Mouse (Mus musculus) forebrain, embryonic 14.5 days (tissue): ENCODE data around the gene Cwc25. TPM values are rescaled to one million over a fixed set of nuclear protein-coding genes. Genes with fewer than 3 reads are reported as not detected.
"Not testable (repeated sequence)": the region's sequence is repeated elsewhere in the genome, so short reads cannot be mapped to it uniquely, and the experiment has no call there.

Source experiments
- ATAC-seq: fragments of 200-750 bp; cut with Nextera tagmentation; 2 replicates; pipeline ENCODE4 v1.8.0; 2017; ENCODE audit warnings: mild to moderate bottlenecking, moderate library complexity
- DNase-seq: peaks from one replicate; pipeline ENCODE4 v3.0.0-alpha.2; 2015; ENCODE audit warnings: low spot score
- H3K27ac ChIP-seq: fragments of 300-500 bp; sonication (generic); 2 replicates; pipeline ENCODE4 v1.5.1; 2014; ENCODE audit warnings: low read depth, mild to moderate bottlenecking, control low read depth, low read length, moderate library complexity
- H3K27me3 ChIP-seq: fragments of 300-500 bp; sonication (generic); replicated peaks from 2 replicates; pipeline ENCODE4 v1.6.1; 2014; ENCODE audit warnings: low read length, control low read depth, mixed read lengths; ENCODE audit not compliant: control insufficient read depth, insufficient read depth
- H3K36me3 ChIP-seq: fragments of 300-500 bp; sonication (generic); 2 replicates; pipeline ENCODE4 v1.6.1; 2014; ENCODE audit warnings: low read length, control low read depth; ENCODE audit not compliant: control insufficient read depth, insufficient read depth
- H3K4me1 ChIP-seq: fragments of 300-500 bp; sonication (generic); 2 replicates; pipeline ENCODE4 v1.6.1; 2014; ENCODE audit warnings: antibody characterized with exemption, low read length, control low read depth; ENCODE audit not compliant: control insufficient read depth, insufficient read depth
- H3K4me2 ChIP-seq: fragments of 300-500 bp; sonication (generic); 2 replicates; pipeline ENCODE4 v1.6.1; 2014; ENCODE audit warnings: mild to moderate bottlenecking, control low read depth, low read length
- H3K4me3 ChIP-seq: fragments of 300-500 bp; sonication (generic); 2 replicates; pipeline ENCODE4 v1.5.1; 2014; ENCODE audit warnings: low read depth, low read length, control low read depth
- H3K9ac ChIP-seq: fragments of 300-500 bp; sonication (generic); 2 replicates; pipeline ENCODE4 v1.6.1; 2014; ENCODE audit warnings: mild to moderate bottlenecking, low read length, control low read depth, moderate library complexity
- H3K9me3 ChIP-seq: fragments of 300-500 bp; sonication (generic); replicated peaks from 2 replicates; pipeline ENCODE4 v1.6.1; 2016; ENCODE audit warnings: low read length, control low read depth, mixed read lengths; ENCODE audit not compliant: control insufficient read depth
- WGBS: fragments of 180-500 bp; shearing (Covaris S2); extraction: QIAGEN DNeasy Blood & Tissue Kit; methylation state at CpG from one replicate; pipeline ENCODE4 v1.1.7; 2014; 5-methylcytosine and 5-hydroxymethylcytosine counted together
- polyA plus RNA-seq: library from polyadenylated mRNA; unstranded; fragments of >200 nt; fragmentation: Nextera tagmentation; extraction: Ambion mirVana; gene quantifications from 2 replicates; pipeline ENCODE4 v1.2.1, GENCODE M21; 2014

The Cwc25 gene
- polyA plus RNA-seq, 1 experiment from 2014 or later: 9.9 TPM

DNA sequence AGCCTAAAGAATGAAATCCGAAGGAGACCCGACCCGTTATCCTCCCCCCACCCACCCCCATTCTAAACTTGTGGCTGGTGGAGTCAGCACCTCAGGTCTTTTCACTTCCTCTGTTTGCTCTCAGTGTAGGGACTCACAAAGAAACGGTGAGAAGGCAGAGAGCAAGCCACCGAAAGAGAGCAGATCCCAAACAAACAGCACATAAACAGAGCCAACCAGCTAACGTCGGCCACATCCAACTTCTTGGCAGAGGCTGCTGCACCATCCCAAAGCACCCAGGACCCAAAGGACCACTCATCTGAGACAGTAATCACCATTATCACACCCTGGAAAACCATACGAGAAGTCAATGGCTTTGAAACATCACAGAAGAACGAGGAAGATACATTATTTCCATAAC is 22.9 kb downstream of the Cwc25 start:
- Histone ChIP-seq H3K4me3 (peak overlapping the region; percentile 69), H3K9ac (peak overlapping the region; percentile 75), H3K9me3 (no peaks in the 10 kb centered on the region), H3K27ac (0 out of 2 replicates have a peak overlapping the region, but pooled peaks have one; percentile 94), H3K27me3 (no peaks in the 10 kb centered on the region), H3K4me1 (peaks cover 15% of the 10 kb centered on the region), H3K36me3 (peaks cover 25% of the 10 kb centered on the region), H3K4me2 (peak overlapping the region; percentile 66)
- ATAC-seq (no peak), DNase-seq (no peak)
- 35% methylated on average over 9 of the region's 9 CpGs for WGBS

DNA sequence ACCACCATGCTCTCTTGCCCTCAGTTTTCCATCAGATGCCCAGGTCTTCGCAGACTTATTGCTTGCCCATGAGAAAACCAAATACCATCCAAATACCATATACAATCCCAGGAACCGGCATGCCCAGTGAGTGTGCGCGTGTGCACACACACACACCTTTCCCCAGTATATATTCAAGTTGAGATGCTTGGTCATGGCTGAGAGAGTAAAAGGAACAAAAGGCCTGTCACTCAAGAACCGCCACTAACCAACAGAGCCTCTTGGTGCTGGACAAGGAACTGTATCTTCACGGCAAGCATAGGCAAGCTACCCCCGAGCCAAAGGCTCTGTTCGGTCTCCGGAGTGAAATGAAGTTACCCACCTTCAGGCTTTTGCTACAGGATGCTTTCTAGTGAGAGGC is 23.8 kb downstream of the Cwc25 start:
- DNase-seq: no peak
- WGBS: 69% methylated on average over 9 of the region's 9 CpGs
- peak overlapping the region; percentile 29; the same call in 1 of the 2 replicates for H3K9ac ChIP-seq
- H3K36me3 ChIP-seq: peaks cover 17% of the 10 kb centered on the region
- H3K27me3 ChIP-seq: no peaks in the 10 kb centered on the region
- no peak overlapping the region for H3K27ac ChIP-seq
- no peak for ATAC-seq
- peak overlapping the region; percentile 66 for H3K4me2 ChIP-seq
- peaks cover 15% of the 10 kb centered on the region for H3K4me1 ChIP-seq
- no peaks in the 10 kb centered on the region for H3K9me3 ChIP-seq
- no peak overlapping the region for H3K4me3 ChIP-seq

DNA sequence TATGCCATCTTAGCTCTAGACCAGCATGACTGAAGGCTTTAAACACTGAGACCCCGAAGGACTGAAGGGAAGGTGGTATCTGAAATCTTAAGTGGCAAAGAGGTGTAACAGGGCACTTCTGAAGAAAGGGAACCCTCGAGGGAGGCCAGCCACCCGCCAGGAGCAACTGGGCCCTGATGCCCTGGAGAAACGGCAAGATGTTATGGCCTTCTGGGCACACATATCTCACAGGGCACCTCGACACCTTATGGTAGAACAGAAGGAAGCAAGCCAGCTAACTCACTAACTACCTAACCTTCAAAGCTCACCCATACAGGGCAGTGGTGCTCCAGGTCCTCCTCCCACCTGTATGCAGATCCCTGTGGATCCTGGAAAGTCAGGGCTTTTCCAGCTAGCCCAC is 24.2 kb downstream of the Cwc25 start:
- Histone ChIP-seq H3K4me2 (0 out of 2 replicates have a peak overlapping the region, but pooled peaks have one; percentile 5), H3K27me3 (no peaks in the 10 kb centered on the region), H3K27ac (no peak overlapping the region), H3K9me3 (no peaks in the 10 kb centered on the region), H3K4me3 (no peak overlapping the region), H3K36me3 (peaks cover 13% of the 10 kb centered on the region), H3K4me1 (peaks cover 15% of the 10 kb centered on the region), H3K9ac (no peak overlapping the region)
- no peak for ATAC-seq
- no peak for DNase-seq
- 93% methylated on average over 5 of the region's 5 CpGs for WGBS

DNA sequence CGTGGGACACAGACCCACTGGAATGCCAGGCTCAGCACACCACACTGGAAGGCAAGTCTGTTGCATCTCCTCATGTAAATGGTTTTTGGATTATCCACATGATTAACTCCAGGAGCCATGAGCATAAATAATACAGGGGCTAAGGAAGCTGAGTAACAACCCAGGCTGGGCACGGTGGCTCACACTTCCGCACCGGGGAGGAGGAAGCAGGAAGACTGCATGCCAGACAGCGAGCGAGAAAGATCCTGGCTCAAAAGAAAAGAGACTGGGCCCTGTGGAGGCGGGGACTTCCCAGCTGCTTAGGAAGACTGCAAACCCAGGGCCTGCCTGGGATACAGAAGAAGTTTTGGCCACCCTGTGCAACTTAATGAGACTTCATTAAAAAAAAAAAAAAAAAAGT is 26.2 kb downstream of the Cwc25 start:
- H3K27me3 ChIP-seq: no peaks in the 10 kb centered on the region
- H3K9ac ChIP-seq: no peak overlapping the region
- ATAC-seq: no peak
- WGBS: 43% methylated on average over 7 of the region's 7 CpGs
- no peak overlapping the region for H3K4me3 ChIP-seq
- no peaks in the 10 kb centered on the region for H3K36me3 ChIP-seq
- peaks cover 15% of the 10 kb centered on the region for H3K4me1 ChIP-seq
- H3K9me3 ChIP-seq: no peaks in the 10 kb centered on the region
- H3K4me2 ChIP-seq: no peak overlapping the region
- DNase-seq: no peak
- H3K27ac ChIP-seq: no peak overlapping the region

DNA sequence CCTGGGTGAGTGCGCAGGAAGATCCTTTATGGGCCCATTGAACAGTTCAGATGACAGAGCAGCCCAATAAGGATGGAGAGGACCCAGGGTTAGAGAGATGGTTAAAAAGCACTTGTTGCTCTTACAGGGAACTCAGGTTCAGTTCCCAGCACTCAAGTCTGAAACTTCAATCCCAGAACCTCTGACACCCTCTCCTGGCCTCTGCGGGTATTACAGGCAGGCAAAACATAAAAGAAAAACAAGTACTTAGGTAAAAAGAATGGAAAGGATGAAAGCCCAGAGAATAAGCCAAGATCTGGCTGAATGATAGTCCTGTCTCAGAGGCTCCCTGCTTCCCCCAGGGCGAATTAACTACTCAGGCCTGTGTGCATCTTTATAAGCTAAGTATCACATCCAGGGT is 27.2 kb downstream of the Cwc25 start:
- peaks cover 15% of the 10 kb centered on the region for H3K4me1 ChIP-seq
- H3K27ac ChIP-seq: no peak overlapping the region
- WGBS: 92% methylated on average over 3 of the region's 3 CpGs
- H3K4me2 ChIP-seq: no peak overlapping the region
- H3K27me3 ChIP-seq: no peaks in the 10 kb centered on the region
- H3K9ac ChIP-seq: no peak overlapping the region
- ATAC-seq (no peak), DNase-seq (no peak)
- no peaks in the 10 kb centered on the region for H3K36me3 ChIP-seq
- no peak overlapping the region for H3K4me3 ChIP-seq
- no peaks in the 10 kb centered on the region for H3K9me3 ChIP-seq

DNA sequence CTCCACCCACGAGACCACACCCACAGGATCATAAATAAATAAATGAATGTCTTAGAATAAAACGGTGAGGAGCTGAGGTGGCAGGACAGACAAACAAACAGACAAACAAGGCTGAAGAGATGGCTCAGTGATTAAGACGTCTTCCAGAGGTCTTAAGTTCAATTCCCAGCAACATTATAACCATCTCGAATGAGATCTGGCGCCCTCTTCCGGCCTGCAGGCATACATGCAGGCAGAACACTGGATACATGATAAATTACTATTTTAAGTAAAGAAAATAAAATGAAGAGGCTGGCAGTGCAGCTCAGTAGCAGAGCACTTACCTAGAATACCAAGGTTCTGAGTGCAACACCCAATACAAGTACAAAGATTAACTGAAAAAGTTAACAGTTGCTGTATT is 27.7 kb downstream of the Cwc25 start:
- Histone ChIP-seq H3K4me3 (no peak overlapping the region), H3K9me3 (no peaks in the 10 kb centered on the region), H3K27me3 (no peaks in the 10 kb centered on the region), H3K36me3 (no peaks in the 10 kb centered on the region), H3K4me2 (no peak overlapping the region), H3K9ac (no peak overlapping the region), H3K4me1 (peaks cover 17% of the 10 kb centered on the region), H3K27ac (no peak overlapping the region)
- ATAC-seq: no peak
- WGBS: 67% methylated on average over 6 of the region's 6 CpGs
- DNase-seq: no peak

DNA sequence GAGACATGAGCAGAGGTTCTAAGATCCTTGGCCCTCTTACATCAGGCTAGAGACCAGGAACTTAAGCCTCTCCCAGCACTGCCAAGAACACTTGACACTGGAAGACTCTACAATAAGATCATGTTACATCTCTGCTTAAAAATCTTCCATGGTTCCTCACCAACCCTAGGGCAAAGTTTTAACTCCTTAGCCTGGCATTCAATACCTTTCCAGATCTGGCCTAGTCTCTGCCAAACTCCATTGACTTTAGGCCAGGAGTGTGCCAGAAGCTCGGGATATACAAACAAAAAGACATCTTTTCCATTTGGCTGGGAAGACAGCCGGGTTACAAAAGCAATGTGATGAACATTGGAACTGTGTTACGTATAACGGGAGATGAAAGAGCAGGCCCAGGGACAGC is 28.8 kb downstream of the Cwc25 start:
- Histone ChIP-seq H3K36me3 (no peaks in the 10 kb centered on the region), H3K27ac (no peak overlapping the region), H3K27me3 (no peaks in the 10 kb centered on the region), H3K4me3 (no peak overlapping the region), H3K9me3 (no peaks in the 10 kb centered on the region), H3K9ac (no peak overlapping the region), H3K4me1 (peaks cover 7% of the 10 kb centered on the region), H3K4me2 (no peak overlapping the region)
- 74% methylated on average over 4 of the region's 4 CpGs for WGBS
- no peak for DNase-seq
- no peak for ATAC-seq

DNA sequence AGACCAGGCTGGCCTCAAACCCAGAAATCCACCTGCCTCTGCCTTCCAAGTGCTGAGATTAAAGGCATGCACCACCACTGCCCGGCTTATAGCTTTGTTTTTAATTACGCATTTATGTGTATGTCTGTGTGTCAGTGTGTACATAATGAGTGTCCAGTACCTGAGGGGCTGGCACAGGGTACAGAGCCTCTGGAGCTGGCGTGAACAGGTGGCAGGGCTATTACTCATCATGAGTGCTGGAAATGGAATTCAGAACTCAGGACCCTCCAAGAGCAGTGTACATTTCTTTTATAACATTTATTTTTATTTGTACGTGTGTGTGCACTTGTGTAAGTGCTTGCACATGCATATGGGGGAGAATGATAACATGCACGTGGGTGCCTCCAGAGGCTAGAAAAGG is 29.7 kb downstream of the Cwc25 start:
- H3K9ac ChIP-seq: no peak overlapping the region
- WGBS: 87% methylated on average over 5 of the region's 5 CpGs

DNA sequence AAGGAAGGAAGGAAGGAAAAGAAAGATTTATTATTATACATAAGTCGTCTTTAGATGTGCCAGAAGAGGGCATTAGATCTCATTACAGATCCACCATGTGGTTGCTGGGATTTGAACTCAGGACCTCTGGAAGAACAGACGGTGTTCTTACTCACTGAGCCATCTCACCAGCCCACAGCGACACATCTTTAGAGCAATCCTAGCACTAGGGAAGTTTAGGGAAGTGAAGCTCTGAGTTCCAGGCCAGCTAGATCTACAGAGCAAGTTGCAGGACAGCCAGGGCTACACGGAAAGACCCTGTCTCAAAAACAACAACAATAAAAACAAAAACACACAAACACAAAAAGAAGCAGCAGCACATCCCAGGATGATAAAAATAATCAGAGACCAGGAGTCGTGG is 31.5 kb downstream of the Cwc25 start:
- not testable (repeated sequence) for H3K4me2 ChIP-seq, ATAC-seq, H3K9ac ChIP-seq, H3K9me3 ChIP-seq, H3K4me1 ChIP-seq, H3K27ac ChIP-seq, H3K4me3 ChIP-seq, DNase-seq, H3K27me3 ChIP-seq
- H3K36me3 ChIP-seq: peaks cover 21% of the 10 kb centered on the region
- 93% methylated on average over 5 of the region's 5 CpGs for WGBS

More for the DNA sequence above, 29.7 kb downstream of the Cwc25 start:
- Histone ChIP-seq H3K36me3 (peaks cover 6% of the 10 kb centered on the region), H3K27ac (no peak overlapping the region), H3K4me3 (no peak overlapping the region), H3K4me1 (peaks cover 2% of the 10 kb centered on the region; the same call in 1 of the 2 replicates), H3K27me3 (no peaks in the 10 kb centered on the region), H3K4me2 (no peak overlapping the region), H3K9me3 (no peaks in the 10 kb centered on the region)
- no peak for DNase-seq
- ATAC-seq: no peak
